Mouse (Mus musculus): ENCODE results near the gene Arhgap44. TPM values are rescaled to one million over a fixed set of nuclear protein-coding genes. Genes with fewer than 3 reads are reported as not detected.

Gene Arhgap44
- polyA plus RNA-seq, 1 experiment from 2014 or later = 10.3 TPM

DNA sequence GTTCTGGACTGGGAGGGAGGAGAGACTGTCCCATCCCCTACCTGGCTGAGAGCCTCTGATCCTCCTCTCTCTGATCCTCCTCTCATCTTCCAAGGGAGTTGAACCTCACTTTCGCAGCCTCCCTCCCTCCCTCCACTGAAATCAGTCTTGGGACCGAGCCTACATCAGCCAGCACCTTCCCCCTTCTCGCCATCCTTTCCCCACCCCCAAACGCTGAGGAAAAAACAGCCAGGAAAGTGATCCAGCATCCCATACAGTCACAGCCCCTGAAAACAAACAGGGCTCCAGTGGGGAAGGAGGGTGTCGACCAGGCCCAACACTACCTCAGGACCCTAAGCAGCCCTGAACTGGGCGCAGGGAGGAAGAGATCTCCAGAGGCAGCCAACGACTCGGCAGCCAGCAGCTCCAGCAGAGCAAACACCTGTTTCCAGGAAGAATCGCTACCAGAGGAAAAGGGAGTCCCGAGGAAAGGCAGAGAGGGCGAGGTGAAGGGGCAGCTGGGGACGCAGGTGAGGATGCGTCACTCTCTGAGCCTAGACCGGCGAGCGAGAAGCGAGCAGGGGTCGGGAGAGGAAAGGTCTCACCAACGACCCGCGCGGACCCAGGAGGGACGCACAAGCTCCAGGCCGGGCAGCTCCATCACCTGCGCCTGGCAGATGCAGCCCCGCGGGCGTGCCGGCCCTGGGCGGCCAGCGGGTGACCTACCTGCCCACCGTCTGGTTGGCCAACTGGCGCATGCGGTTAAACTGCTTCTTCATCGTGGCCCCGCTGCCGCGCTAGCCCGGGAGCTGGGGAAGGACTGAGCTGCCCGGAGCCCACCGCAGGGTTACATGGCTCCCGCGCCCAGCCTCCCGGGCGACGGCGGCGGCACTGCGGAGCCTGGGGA is 637 bp downstream of the Arhgap44 start:
- H3K27ac ChIP-seq (replicated peaks) = peak overlapping the region; percentile 63
- no peaks in the 10 kb centered on the region for H3K9me3 ChIP-seq
- peaks cover 14% of the 10 kb centered on the region for H3K4me1 ChIP-seq
- under 1% methylated on average over 49 of the region's 49 CpGs for WGBS
- no peaks in the 10 kb centered on the region for H3K36me3 ChIP-seq
- peak; percentile 86 for ATAC-seq (replicated peaks)
- peak overlapping the region; percentile 86 for H3K9ac ChIP-seq (replicated peaks)
- H3K27me3 ChIP-seq = no peaks in the 10 kb centered on the region
- peak overlapping the region; percentile 72 for H3K4me3 ChIP-seq
- peak overlapping the region; percentile 78 for H3K4me2 ChIP-seq (replicated peaks)

DNA sequence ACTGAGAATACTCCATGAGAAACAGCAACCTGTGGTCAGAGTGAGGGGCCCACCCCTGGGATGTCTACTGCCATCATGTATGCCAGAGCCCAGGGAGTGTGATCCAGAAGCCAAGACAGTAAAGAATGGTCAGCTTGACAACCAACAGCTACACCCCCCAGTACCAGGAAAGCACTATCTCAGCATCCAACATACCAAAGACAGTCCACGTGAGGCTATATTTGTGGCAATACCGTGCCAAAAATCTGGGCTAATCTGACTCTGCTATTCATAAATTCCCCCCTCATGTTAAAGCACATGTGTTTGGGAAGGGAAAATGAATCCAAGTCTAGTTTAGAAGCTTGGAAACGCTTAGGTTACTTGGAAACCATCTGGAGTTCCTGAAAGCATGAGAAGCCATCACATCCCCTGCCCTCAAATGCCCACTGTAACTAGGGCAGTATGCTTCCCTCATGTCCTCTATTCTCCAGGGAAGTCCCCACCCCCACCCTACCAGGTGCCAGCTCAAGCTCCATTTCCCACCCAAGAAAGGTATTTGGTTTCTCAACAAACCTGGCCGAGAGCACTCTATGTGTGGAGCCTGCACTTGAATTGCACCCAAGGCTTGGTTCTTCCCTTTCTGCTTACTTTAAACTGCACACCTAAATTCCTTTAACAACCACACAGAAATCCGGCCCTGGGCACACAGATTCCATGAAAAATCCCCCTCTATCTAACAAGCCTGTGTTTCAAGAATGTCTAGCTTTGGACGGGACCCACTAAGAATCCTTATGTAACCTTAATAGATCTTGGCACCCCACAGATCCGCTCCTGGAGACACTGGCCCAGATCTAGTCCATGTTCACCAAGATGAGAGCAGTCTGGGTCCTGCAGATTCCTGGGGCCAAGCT is 1.5 kb downstream of the Arhgap44 start:
- peak overlapping the region; percentile 78 for H3K4me2 ChIP-seq (replicated peaks)
- ATAC-seq (replicated peaks) = no peak; the same call in 1 of the 2 replicates
- peak overlapping the region; percentile 72 for H3K4me3 ChIP-seq
- peak overlapping the region; percentile 86 for H3K9ac ChIP-seq (replicated peaks)
- peaks cover 14% of the 10 kb centered on the region for H3K4me1 ChIP-seq
- no peak overlapping the region for H3K27ac ChIP-seq (replicated peaks)
- no peaks in the 10 kb centered on the region for H3K9me3 ChIP-seq
- no peaks in the 10 kb centered on the region for H3K27me3 ChIP-seq
- H3K36me3 ChIP-seq = no peaks in the 10 kb centered on the region
- WGBS = 52% methylated on average over 7 of the region's 7 CpGs

DNA sequence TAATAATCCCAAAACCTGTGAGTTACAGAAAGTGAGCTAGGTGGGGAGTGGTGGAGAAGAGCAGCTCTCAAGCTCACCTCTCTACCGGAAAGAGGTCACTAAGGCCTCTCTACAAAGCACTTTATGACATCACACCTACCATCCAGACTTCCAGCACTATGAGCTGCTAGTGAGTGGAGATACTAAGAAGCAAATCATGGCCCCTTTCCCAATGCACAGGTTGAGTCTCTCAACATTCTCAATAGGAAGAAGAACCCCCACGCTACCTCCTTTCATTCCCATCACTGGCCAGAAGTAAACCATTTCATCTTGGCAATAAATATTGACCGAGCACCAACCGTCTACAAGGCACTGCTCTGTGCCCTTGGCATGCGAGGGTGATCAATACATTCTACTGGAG is 3.0 kb downstream of the Arhgap44 start, which contains the start of gene 1700086D15Rik:
1700086D15Rik (minus strand) TSS at position 101 of the 400 bp plus-strand sequence.
- no peak for ATAC-seq (replicated peaks)
- Histone ChIP-seq H3K27me3 (no peaks in the 10 kb centered on the region), H3K36me3 (no peaks in the 10 kb centered on the region), H3K4me2 (replicated peaks) (no peak within 1 kb of the TSS), H3K9ac (replicated peaks) (no peak within 1 kb of the TSS), H3K4me1 (peaks cover 14% of the 10 kb centered on the region), H3K27ac (replicated peaks) (no peak within 1 kb of the TSS), H3K9me3 (no peaks in the 10 kb centered on the region), H3K4me3 (no peak within 1 kb of the TSS)
- WGBS = 95% methylated on average over 5 of the region's 5 CpGs

DNA sequence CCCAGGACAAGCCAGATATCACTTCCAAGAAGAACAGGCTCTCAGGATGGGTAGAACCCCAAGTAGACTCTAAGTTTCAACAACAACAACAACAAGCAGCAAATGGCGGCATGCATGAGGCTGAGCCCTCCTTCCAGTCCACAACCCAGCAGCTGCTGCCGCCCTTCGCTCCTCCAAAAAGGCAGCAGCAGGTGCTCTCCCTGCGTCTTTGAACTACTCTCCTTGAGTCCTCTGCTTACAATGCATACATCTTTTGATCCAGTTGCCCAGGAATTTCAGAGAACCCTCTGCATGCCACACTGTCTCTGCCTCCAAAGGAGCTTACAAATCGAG is 4.1 kb downstream of the Arhgap44 start:
- Histone ChIP-seq H3K27me3 (no peaks in the 10 kb centered on the region), H3K9me3 (no peaks in the 10 kb centered on the region), H3K36me3 (no peaks in the 10 kb centered on the region), H3K4me2 (replicated peaks) (no peak overlapping the region), H3K9ac (replicated peaks) (no peak overlapping the region), H3K27ac (replicated peaks) (no peak overlapping the region), H3K4me3 (no peak overlapping the region), H3K4me1 (peaks cover 14% of the 10 kb centered on the region)
- ATAC-seq (replicated peaks) = no peak
- 95% methylated on average over 5 of the region's 5 CpGs for WGBS

DNA sequence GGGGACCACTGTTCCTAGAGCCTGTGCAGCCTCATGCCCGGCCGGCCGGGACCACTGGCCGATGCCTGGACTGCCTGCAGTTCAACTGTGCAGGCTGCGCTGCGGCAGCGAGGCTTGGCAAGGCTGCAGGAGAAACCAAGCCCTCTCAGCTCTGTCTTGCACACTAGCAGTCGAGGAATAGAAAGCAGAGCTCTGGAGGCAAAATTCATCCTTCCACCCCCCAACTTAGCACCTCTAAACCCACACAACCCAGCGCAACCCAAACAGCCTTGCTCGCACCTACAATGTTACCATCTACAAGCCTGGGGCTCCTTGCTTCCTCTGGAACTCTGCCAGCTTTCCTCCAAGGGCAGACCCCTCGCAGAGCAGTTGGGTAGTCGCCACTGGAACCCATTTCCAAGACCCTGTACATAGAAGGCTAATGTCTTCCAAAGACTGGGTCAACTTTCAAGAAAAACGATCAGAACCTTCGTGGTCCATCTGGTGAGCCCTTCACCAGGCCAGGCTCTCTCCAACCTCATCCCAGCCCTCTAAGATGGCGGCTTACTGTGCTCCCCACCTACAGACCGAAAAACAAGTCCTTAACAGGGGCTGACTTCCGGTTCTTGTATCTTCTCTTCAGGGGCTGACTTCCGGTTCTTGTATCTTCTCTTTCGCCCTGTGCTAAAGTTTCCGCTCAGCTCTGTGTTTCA is 4.6 kb downstream of the Arhgap44 start:
- H3K4me1 ChIP-seq = peaks cover 14% of the 10 kb centered on the region
- no peak overlapping the region for H3K27ac ChIP-seq (replicated peaks)
- H3K9me3 ChIP-seq = no peaks in the 10 kb centered on the region
- ATAC-seq (replicated peaks) = no peak
- no peak overlapping the region for H3K4me2 ChIP-seq (replicated peaks)
- H3K4me3 ChIP-seq = no peak overlapping the region
- no peak overlapping the region for H3K9ac ChIP-seq (replicated peaks)
- no peaks in the 10 kb centered on the region for H3K36me3 ChIP-seq
- WGBS = 92% methylated on average over 20 of the region's 20 CpGs
- no peaks in the 10 kb centered on the region for H3K27me3 ChIP-seq

DNA sequence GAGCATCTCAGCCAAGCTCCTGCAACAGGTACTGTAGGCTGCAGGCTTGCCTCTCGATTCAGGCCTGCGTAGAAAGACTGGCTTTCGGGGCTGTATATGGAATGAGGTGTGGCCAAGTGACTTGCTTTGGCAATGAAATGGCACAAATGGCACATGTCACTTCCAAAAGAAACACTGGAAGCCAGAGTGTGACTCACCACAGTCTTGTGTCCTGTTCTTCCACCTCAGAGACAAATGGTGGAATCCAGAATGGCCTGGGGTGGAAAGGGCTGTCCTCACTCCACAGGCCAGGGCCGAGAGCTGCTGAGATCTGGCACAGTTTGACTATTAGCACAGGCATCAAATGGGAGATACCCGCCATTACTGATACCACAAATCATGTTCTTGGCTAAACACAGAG is 9.8 kb downstream of the Arhgap44 start:
- no peak overlapping the region for H3K9ac ChIP-seq (replicated peaks)
- H3K27me3 ChIP-seq = no peaks in the 10 kb centered on the region
- no peak overlapping the region for H3K4me2 ChIP-seq (replicated peaks)
- no peak overlapping the region for H3K27ac ChIP-seq (replicated peaks)
- H3K4me3 ChIP-seq = no peak overlapping the region
- no peaks in the 10 kb centered on the region for H3K36me3 ChIP-seq
- no peak for ATAC-seq (replicated peaks)
- no peaks in the 10 kb centered on the region for H3K4me1 ChIP-seq
- 86% methylated on average over 5 of the region's 5 CpGs for WGBS
- H3K9me3 ChIP-seq = no peaks in the 10 kb centered on the region

DNA sequence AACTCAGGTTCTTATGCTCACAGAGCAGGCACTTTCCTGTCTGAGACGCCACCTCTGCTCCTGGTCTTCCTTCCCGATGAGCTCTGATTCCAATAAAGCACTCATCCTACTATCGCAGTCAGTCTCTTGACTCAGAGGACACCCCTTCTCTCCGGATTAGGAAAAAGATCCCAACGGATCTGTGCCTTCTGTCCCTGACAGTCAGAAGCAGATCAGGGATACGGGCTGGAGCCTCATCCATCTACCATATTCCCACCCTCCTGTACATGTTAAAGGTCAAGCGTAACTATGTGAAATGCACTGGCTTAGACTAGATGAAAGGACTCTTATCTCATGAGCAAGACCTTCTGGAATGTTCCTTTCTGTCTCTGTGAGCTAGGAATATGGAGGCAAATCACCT is 14.3 kb downstream of the Arhgap44 start:
- ATAC-seq (replicated peaks) = no peak
- Histone ChIP-seq H3K27ac (replicated peaks) (no peak overlapping the region), H3K4me3 (no peak overlapping the region), H3K4me2 (replicated peaks) (no peak overlapping the region), H3K9ac (replicated peaks) (no peak overlapping the region), H3K27me3 (no peaks in the 10 kb centered on the region), H3K4me1 (no peaks in the 10 kb centered on the region), H3K36me3 (no peaks in the 10 kb centered on the region), H3K9me3 (no peaks in the 10 kb centered on the region)
- WGBS = 91% methylated on average over 7 of the region's 7 CpGs

DNA sequence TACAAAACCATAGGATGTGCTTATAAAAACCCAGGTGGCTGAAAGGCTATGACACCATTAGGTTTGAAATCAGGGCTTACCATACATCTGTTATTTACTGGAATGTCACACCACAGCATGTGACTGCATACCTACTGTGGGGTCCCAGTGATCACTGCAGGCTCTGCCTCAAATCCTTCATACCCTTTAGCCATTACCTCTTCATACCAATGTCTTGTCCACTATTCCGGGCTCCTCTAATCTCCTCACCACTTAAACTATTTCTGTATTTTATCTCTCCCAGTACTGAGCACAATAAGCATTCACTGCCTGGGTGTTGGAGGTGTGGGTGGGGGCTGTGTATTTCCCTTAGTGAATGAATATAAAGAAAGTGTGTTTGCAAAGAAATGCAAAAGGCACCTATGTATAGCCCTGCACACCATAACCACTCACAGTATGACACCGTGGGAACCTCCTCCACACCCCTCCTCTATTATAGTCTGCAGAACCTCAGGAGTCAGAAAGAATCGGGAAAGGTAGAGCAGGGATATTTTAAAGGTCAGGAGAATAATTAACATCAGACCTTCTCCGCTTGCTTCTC is 19.8 kb downstream of the Arhgap44 start:
- no peak overlapping the region for H3K27ac ChIP-seq (replicated peaks)
- H3K9me3 ChIP-seq = no peaks in the 10 kb centered on the region
- no peak overlapping the region for H3K9ac ChIP-seq (replicated peaks)
- no peaks in the 10 kb centered on the region for H3K4me1 ChIP-seq
- H3K36me3 ChIP-seq = no peaks in the 10 kb centered on the region
- 72% methylated on average over 4 of the region's 4 CpGs for WGBS
- H3K4me2 ChIP-seq (replicated peaks) = no peak overlapping the region
- H3K4me3 ChIP-seq = no peak overlapping the region
- H3K27me3 ChIP-seq = no peaks in the 10 kb centered on the region
- no peak for ATAC-seq (replicated peaks)

DNA sequence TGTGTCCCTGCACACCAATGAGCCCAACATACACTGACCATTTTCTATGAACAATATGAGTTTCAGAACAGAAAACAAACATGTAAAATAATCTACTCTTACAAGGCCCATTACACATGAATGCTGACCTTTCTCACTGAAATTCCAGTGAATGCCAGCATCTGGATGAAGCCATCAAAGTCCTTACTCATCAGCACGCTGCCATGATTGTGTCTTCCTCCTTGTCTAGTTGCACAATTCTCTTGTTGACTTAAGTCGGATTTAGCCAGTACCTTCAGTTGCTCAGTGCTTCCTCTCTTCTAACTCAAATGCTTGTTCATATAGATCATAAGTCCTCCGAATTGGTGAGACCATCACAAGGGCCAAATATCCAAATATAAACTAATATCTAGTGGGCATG is 23.7 kb downstream of the Arhgap44 start:
- 93% methylated on average over 3 of the region's 3 CpGs for WGBS

DNA sequence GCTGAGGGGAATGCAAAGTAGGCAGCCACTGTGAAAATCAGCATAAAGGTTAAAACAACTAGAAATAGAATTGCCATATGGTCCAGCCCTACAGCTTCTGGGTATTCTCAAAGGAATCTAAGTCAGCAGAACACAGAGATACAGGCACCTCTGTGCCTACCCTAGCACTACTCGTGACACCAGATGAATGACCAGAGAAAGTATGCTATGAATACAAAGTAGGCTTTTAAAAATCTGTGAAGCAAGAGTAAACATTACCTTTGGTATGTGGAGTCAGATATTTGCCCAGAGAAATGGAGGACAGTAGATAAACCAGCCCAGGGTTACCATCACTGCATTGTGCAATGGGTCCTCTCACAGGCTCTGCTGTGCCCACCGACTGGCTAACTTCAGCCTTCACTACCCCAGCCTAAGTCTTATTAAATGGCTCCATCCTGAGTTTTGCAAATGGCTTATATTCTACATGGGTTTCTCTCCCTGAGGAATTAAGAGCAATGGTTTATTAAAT is 25.6 kb downstream of the Arhgap44 start:
- Histone ChIP-seq H3K27ac (replicated peaks) (no peak overlapping the region), H3K4me2 (replicated peaks) (no peak overlapping the region), H3K4me1 (0 out of 2 replicates have a peak, but pooled peaks cover 4% of the 10 kb centered on the region), H3K9me3 (no peaks in the 10 kb centered on the region), H3K9ac (replicated peaks) (no peak overlapping the region), H3K36me3 (no peaks in the 10 kb centered on the region), H3K4me3 (no peak overlapping the region), H3K27me3 (no peaks in the 10 kb centered on the region)
- 74% methylated on average over 2 of the region's 2 CpGs for WGBS
- ATAC-seq (replicated peaks) = no peak

More for the DNA sequence above, 23.7 kb downstream of the Arhgap44 start:
- H3K9me3 ChIP-seq = no peaks in the 10 kb centered on the region
- H3K4me3 ChIP-seq = no peak overlapping the region
- H3K27me3 ChIP-seq = no peaks in the 10 kb centered on the region
- H3K4me2 ChIP-seq (replicated peaks) = no peak overlapping the region
- no peak overlapping the region for H3K27ac ChIP-seq (replicated peaks)
- H3K36me3 ChIP-seq = no peaks in the 10 kb centered on the region
- H3K4me1 ChIP-seq = 0 out of 2 replicates have a peak, but pooled peaks cover 4% of the 10 kb centered on the region
- no peak for ATAC-seq (replicated peaks)
- no peak overlapping the region for H3K9ac ChIP-seq (replicated peaks)

DNA sequence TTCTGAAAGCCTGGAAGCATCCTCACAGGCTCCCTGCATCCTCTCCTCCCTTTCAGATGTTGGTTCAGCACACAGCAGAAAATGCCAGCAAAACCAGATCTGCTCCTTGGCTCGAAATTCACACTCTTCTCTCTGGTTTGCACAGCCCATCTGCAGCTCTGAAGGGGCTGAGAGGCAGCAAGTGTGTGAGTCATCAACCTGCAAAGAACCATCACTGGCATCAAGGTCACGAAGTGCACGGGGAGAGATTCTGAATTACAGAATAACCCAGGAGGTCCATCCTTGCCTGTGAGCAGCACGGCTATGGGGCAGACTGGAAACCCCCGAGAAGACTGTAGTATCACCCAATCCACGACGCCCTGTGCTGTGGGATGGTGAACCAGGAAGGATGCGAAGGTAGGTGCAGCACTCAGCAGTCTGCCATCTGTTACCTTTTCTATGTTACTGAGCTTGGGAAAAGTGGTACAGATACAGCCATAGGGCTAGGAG is 27.5 kb downstream of the Arhgap44 start:
- Histone ChIP-seq H3K9ac (replicated peaks) (no peak overlapping the region), H3K4me1 (0 out of 2 replicates have a peak, but pooled peaks cover 4% of the 10 kb centered on the region), H3K4me3 (no peak overlapping the region), H3K27me3 (no peaks in the 10 kb centered on the region), H3K9me3 (no peaks in the 10 kb centered on the region), H3K27ac (replicated peaks) (no peak overlapping the region), H3K36me3 (no peaks in the 10 kb centered on the region), H3K4me2 (replicated peaks) (no peak overlapping the region)
- no peak for ATAC-seq (replicated peaks)
- WGBS = 78% methylated on average over 8 of the region's 8 CpGs
